Mouse (Mus musculus) E14TG2a.4 (cell line): ENCODE results near the gene Nprl3.

Experiments
- CTCF ChIP-seq: conservative IDR thresholded peaks from 2 replicates; pipeline ENCODE4 v1.5.1; 2014; ENCODE audit warnings: low read length
- NANOG ChIP-seq: IDR thresholded peaks from 2 replicates; pipeline ENCODE4 v1.6.1; 2014; ENCODE audit warnings: borderline replicate concordance, low read length, mixed read lengths
- POU5F1 ChIP-seq: IDR thresholded peaks from 2 replicates; pipeline ENCODE4 v1.6.1; 2014; ENCODE audit warnings: low read length, borderline replicate concordance

DNA sequence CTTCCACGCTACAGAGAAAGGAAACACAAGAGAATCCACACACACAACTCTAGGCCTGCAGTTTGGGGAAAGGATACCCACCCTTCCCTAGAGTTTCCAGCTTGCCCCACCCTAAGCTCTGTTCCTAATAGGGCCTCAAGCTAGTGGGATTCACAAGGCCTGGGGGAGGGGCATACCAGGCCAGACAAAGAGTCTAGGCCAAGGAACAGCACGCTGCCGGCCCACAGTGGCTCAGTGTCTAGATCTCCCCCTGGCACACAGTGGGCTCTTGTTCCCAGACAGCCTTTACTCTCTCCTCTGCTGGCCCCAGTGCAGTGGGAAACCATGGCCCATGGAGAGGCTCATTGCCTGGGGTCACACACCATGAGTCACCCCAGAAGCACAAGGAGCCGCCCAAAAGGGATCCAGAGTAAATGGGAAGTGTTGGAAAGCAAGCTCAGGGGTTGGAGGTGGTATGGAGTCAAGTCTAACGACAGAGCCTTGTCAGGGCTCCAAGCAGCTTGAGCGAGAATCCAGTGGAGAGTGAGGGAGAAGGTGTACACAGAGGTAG is 48.9 kb downstream of the Nprl3 start:
- TF ChIP-seq CTCF (no peak), POU5F1 (no peak), NANOG (no peak)
